Mouse (Mus musculus) stomach, postnatal 0 days (tissue): ENCODE data around the gene Ccr3. TPM values are rescaled to one million over a fixed set of nuclear protein-coding genes. Genes with fewer than 3 reads are reported as not detected.
A peak's percentile ranks its signal among the peaks of the same experiment; 100 is the strongest.
"Not testable (repeated sequence)": the region's sequence is repeated elsewhere in the genome, so short reads cannot be mapped to it uniquely, and the experiment has no call there.

ENCODE experiments used
- ATAC-seq: fragments of 200-750 bp; cut with Nextera tagmentation; 2 replicates; pipeline ENCODE4 v1.8.0; 2017; ENCODE audit not compliant: low FRiP score, low TSS enrichment
- DNase-seq: peaks from one replicate; pipeline ENCODE4 v3.0.0-alpha.2; 2016; ENCODE audit warnings: low spot score
- H3K27ac ChIP-seq: fragments of 300-500 bp; sonication (generic); replicated peaks from 2 replicates; pipeline ENCODE4 v1.5.1; 2014; ENCODE audit warnings: mild to moderate bottlenecking, control low read depth
- H3K27me3 ChIP-seq: fragments of 300-500 bp; sonication (generic); 2 replicates; pipeline ENCODE4 v1.6.1; 2014; ENCODE audit warnings: low read length; ENCODE audit not compliant: control insufficient read depth, insufficient read depth
- H3K36me3 ChIP-seq: fragments of 300-500 bp; sonication (generic); 2 replicates; pipeline ENCODE4 v1.6.1; 2014; ENCODE audit warnings: low read length, mixed read lengths; ENCODE audit not compliant: control insufficient read depth, insufficient read depth
- H3K4me1 ChIP-seq: fragments of 300-500 bp; sonication (generic); replicated peaks from 2 replicates; pipeline ENCODE4 v1.6.1; 2014; ENCODE audit warnings: antibody characterized with exemption; ENCODE audit not compliant: control insufficient read depth, insufficient read depth
- H3K4me2 ChIP-seq: fragments of 300-500 bp; sonication (generic); replicated peaks from 2 replicates; pipeline ENCODE4 v1.6.1; 2014; ENCODE audit warnings: low read depth, mild to moderate bottlenecking, control low read depth, moderate library complexity
- H3K4me3 ChIP-seq: fragments of 300-500 bp; sonication (generic); 2 replicates; pipeline ENCODE4 v1.5.1; 2014; ENCODE audit warnings: low read depth, low read length, control low read depth
- H3K9ac ChIP-seq: fragments of 300-500 bp; sonication (generic); 2 replicates; pipeline ENCODE4 v1.6.1; 2014; ENCODE audit warnings: mild to moderate bottlenecking, low read length, control low read depth, mixed read lengths
- H3K9me3 ChIP-seq: fragments of 300-500 bp; sonication (generic); 2 replicates; pipeline ENCODE4 v1.6.1; 2016; ENCODE audit warnings: low read length; ENCODE audit not compliant: control insufficient read depth
- CTCF ChIP-seq: IDR thresholded peaks from 2 replicates; pipeline ENCODE4 v1.5.1; 2016; ENCODE audit warnings: antibody characterized with exemption, low read depth, mild to moderate bottlenecking, moderate library complexity
- EP300 ChIP-seq: optimal IDR thresholded peaks from 2 replicates; pipeline ENCODE3; 2016; ENCODE audit warnings: antibody characterized with exemption
- WGBS: fragments of 180-500 bp; shearing (Covaris S2); extraction: QIAGEN DNeasy Blood & Tissue Kit; methylation state at CpG from one replicate; pipeline ENCODE4 v1.1.7; 2014; 5-methylcytosine and 5-hydroxymethylcytosine counted together
- polyA plus RNA-seq: library from polyadenylated mRNA; unstranded; fragments of >200 nt; fragmentation: Nextera tagmentation; extraction: Ambion mirVana; gene quantifications from 2 replicates; pipeline ENCODE4 v1.2.1, GENCODE M21; 2015

The Ccr3 gene
- polyA plus RNA-seq = 0.02 and 0.04 TPM in 2 replicates

GRCm38 (mm10) chr9:124021672-124022071, at the start of gene Ccr3:
Ccr3 (plus strand) TSS chr9:124021972.
- Histone ChIP-seq H3K9ac (no peak within 1 kb of the TSS), H3K36me3 (no peaks in the 10 kb centered on the region), H3K4me1 (no peaks in the 10 kb centered on the region), H3K27ac (no peak within 1 kb of the TSS), H3K4me3 (no peak within 1 kb of the TSS), H3K27me3 (no peaks in the 10 kb centered on the region), H3K9me3 (no peaks in the 10 kb centered on the region), H3K4me2 (no peak within 1 kb of the TSS)
- TF ChIP-seq CTCF (no peak), EP300 (no peak)
- ATAC-seq = no peak
- no peak for DNase-seq
- 74% methylated on average over 1 of the region's 1 CpGs for WGBS

DNA sequence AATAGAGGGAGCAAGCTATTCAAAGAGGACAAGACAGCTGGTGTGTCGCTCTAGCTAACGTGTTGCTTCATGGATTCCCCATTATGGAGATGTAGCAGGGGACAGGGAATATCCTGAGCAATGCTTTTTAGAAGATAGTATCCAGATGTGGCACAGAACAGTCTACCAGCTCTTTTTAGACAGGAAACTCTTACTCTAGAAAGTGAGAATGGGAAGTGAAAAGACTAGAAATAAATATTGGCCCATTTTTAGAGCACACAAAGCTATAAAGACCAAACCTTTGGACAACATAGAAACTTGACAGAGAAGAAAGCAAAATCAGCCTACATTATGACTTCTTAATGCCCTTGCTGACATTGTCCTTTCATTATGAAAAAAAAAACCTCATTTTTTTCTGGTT, 46.1 kb upstream of the Ccr3 start:
- H3K27ac ChIP-seq = no peak overlapping the region
- WGBS = 82% methylated on average over 2 of the region's 2 CpGs
- ATAC-seq = no peak
- no peaks in the 10 kb centered on the region for H3K4me1 ChIP-seq
- TF ChIP-seq CTCF = no peak
- TF ChIP-seq EP300 = no peak
- H3K36me3 ChIP-seq = no peaks in the 10 kb centered on the region
- no peak overlapping the region for H3K9ac ChIP-seq
- no peaks in the 10 kb centered on the region for H3K9me3 ChIP-seq
- H3K4me3 ChIP-seq = no peak overlapping the region
- no peak for DNase-seq
- no peak overlapping the region for H3K4me2 ChIP-seq
- no peaks in the 10 kb centered on the region for H3K27me3 ChIP-seq

GRCm38 (mm10) chr9:123976876-123977663, 44.7 kb upstream of the Ccr3 start:
- Histone ChIP-seq H3K9ac (no peak overlapping the region), H3K4me3 (no peak overlapping the region), H3K27me3 (no peaks in the 10 kb centered on the region), H3K36me3 (no peaks in the 10 kb centered on the region), H3K27ac (no peak overlapping the region), H3K4me2 (no peak overlapping the region), H3K4me1 (no peaks in the 10 kb centered on the region), H3K9me3 (no peaks in the 10 kb centered on the region)
- TF ChIP-seq EP300 = no peak
- no peak for TF ChIP-seq CTCF
- 73% methylated on average over 9 of the region's 9 CpGs for WGBS
- ATAC-seq (no peak), DNase-seq (no peak)

DNA sequence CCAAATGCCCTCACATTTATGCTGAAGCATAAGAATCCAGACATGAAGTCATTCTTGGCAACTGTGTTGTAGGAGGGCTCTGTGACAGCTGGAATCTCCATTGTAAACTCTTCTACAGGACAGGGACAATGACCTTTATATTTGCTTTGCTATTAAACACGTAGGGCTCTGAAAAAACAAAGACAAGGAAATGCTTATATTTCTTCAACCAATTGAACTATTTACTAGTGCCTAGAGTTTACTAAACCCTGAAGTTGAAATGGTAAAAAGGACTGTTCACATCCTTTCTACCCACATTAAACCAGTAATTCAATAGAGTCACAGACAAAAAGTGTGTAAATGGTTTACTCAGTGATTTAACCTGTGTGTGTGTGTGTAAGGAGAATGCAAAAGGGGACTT, 43.5 kb upstream of the Ccr3 start, which contains the start of gene Ccr1l1:
Ccr1l1 (minus strand) TSS at position 101 of the 400 bp plus-strand sequence.
- no peak within 1 kb of the TSS for H3K9ac ChIP-seq
- no peak within 1 kb of the TSS for H3K4me2 ChIP-seq
- 17% methylated on average over 1 of the region's 1 CpGs for WGBS
- no peak within 1 kb of the TSS for H3K4me3 ChIP-seq
- no peaks in the 10 kb centered on the region for H3K36me3 ChIP-seq
- H3K27me3 ChIP-seq = no peaks in the 10 kb centered on the region
- no peaks in the 10 kb centered on the region for H3K4me1 ChIP-seq
- H3K27ac ChIP-seq = no peak within 1 kb of the TSS
- TF ChIP-seq EP300 = no peak
- no peak for TF ChIP-seq CTCF
- ATAC-seq (no peak), DNase-seq (no peak)
- H3K9me3 ChIP-seq = no peaks in the 10 kb centered on the region

DNA sequence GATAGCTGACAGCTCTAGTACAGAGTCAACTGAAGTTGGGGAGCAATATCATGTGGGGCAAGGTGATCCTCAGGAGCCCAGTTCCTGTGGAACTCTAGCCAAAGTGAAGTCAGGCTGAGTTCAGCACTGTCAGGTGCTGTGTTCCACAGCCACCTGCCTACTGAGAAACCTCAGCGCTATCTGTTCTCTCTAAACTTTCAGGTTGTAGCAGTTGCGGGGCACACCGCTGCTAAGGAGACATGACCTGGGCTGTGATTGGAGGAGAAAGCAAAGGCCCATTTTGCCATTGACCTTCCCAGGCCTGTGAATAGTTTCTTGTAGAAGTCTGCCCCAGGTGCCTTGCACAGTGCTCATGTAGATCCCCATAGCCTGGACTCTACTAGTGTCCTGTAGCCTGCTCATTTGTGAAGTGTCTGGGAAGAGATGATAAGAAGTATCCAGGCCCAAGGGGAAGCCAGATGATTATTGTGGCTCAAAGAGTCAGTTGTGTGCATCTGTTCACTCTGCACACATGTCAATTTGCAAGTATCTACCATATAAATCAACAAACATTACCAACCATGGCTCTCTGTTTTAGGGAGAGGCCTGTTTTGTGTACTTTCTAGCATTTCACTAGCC, 40.8 kb upstream of the Ccr3 start:
- H3K4me2 ChIP-seq, H3K9ac ChIP-seq, H3K4me3 ChIP-seq, H3K4me1 ChIP-seq, H3K36me3 ChIP-seq, H3K9me3 ChIP-seq, H3K27me3 ChIP-seq, DNase-seq, H3K27ac ChIP-seq, ATAC-seq: not testable (repeated sequence)
- WGBS = no CpG with 5 or more reads among the region's 3 CpGs

DNA sequence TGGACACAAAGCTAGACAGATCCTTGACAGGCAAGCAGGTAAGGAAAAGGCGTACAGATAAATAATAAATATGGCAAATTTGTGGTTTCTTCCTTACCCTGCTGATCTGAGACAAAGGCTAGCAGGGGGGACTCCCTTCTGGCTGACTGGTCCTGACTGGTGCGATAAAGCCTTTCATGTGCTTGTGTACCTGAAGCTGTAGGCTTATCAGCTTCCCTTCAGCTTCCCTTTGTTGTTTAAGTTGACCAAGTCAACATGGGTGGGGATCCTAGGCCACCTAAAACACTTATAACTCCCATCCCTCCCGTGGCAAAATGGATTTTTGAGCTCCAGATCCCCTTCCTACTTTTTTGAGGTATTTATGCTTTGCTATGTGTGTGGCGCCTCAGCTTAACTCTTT, 39.9 kb upstream of the Ccr3 start:
- no peaks in the 10 kb centered on the region for H3K36me3 ChIP-seq
- no peak overlapping the region for H3K27ac ChIP-seq
- H3K9me3 ChIP-seq = no peaks in the 10 kb centered on the region
- H3K4me3 ChIP-seq = no peak overlapping the region
- WGBS = 55% methylated on average over 4 of the region's 4 CpGs
- DNase-seq (peak; percentile 17), ATAC-seq (peak; percentile 68; the same call in 1 of the 2 replicates)
- TF ChIP-seq CTCF (no peak), EP300 (no peak)
- H3K4me1 ChIP-seq = no peaks in the 10 kb centered on the region
- H3K4me2 ChIP-seq = no peak overlapping the region
- H3K27me3 ChIP-seq = no peaks in the 10 kb centered on the region
- no peak overlapping the region for H3K9ac ChIP-seq
